Mouse (Mus musculus): ENCODE measurements around the gene Serinc1. TPM values are rescaled to one million over a fixed set of nuclear protein-coding genes. Genes with fewer than 3 reads are reported as not detected.
"Not testable (repeated sequence)": the region's sequence is repeated elsewhere in the genome, so short reads cannot be mapped to it uniquely, and the experiment has no call there.

Gene Serinc1
- polyA plus RNA-seq, 1 experiment from 2014 or later = 243 TPM

DNA sequence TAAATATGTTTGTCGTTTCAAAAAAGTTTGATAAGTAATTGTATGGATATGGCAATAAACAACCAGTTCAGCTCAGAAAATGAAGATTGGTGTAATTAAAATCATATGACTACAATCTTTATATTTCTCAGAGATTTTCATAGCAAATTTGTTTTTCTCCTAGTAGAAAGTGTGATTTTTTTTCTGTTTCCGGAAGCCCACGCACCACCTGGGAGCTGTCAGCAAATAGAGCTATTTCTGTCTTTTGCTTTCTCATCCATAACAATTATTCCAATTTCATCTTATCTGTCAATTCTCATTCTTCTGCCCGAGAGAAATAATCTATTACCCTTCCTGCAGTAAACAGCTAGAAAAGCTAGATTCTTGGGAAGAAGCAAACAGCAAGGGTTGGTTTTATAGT lies 17.3 kb upstream of the Serinc1 start:
- ATAC-seq (ENCODE audit: low FRiP score) = no peak
- 88% methylated on average over 4 of the region's 4 CpGs for WGBS
- H3K27ac ChIP-seq (ENCODE audit: low read depth, low read length) = no peak overlapping the region

GRCm38 (mm10) chr10:57543890-57544289 lies 11.6 kb upstream of the Serinc1 start:
- H3K4me1 ChIP-seq (replicated peaks; ENCODE audit: control insufficient read depth, insufficient read depth, low read length); ATAC-seq (ENCODE audit: low FRiP score); H3K36me3 ChIP-seq (ENCODE audit: control insufficient read depth, insufficient read depth, low read length); DNase-seq (ENCODE audit: low spot score); H3K4me2 ChIP-seq (replicated peaks; ENCODE audit: low read depth, low read length); H3K27me3 ChIP-seq (ENCODE audit: control insufficient read depth, insufficient read depth, low read length); H3K9me3 ChIP-seq (ENCODE audit: control insufficient read depth, low read length); H3K9ac ChIP-seq (ENCODE audit: low read depth, low read length); H3K4me3 ChIP-seq (ENCODE audit: low read depth, low read length); H3K27ac ChIP-seq (ENCODE audit: low read depth, low read length): not testable (repeated sequence)
- 83% methylated on average over 9 of the region's 9 CpGs for WGBS

More for the DNA sequence above, 17.3 kb upstream of the Serinc1 start:
- Histone ChIP-seq H3K36me3 (ENCODE audit: control insufficient read depth, insufficient read depth, low read length) (no peaks in the 10 kb centered on the region), H3K9me3 (ENCODE audit: control insufficient read depth, low read length) (no peaks in the 10 kb centered on the region), H3K27me3 (ENCODE audit: control insufficient read depth, insufficient read depth, low read length) (no peaks in the 10 kb centered on the region), H3K4me1 (replicated peaks; ENCODE audit: control insufficient read depth, insufficient read depth, low read length) (no peaks in the 10 kb centered on the region), H3K4me2 (replicated peaks; ENCODE audit: low read depth, low read length) (no peak overlapping the region), H3K9ac (ENCODE audit: low read depth, low read length) (no peak overlapping the region), H3K4me3 (ENCODE audit: low read depth, low read length) (no peak overlapping the region)
- DNase-seq (ENCODE audit: low spot score) = no peak

DNA sequence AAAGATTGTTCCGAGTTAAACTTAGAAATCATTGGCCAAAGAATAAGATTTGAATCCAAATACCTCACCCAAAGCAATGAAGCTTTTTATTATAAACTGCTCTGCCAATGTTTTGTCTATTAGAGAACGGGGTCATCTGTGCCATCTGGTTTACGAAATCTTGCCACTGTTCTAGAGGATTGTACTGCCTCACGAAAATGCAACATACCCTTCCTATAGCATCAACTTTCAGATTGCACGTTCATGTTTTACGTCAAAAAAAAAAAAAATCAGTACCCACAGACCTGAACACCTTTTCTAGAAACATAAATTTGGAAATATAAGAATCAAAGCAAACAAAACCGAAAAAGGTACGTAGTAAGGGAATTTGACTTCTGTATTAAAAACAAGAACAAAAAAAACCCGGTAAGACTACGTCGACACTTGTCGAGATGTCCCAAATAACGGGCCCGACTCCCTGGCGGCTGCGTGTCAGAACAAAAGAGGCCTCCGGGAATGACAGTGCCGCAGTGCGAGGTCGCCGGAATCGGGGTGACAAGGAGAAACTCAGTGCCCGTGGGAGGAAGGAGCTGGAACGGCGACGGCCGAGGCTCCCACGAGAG lies 613 bp downstream of the Serinc1 start:
- no peaks in the 10 kb centered on the region for H3K4me1 ChIP-seq (replicated peaks; ENCODE audit: control insufficient read depth, insufficient read depth, low read length)
- H3K4me3 ChIP-seq (ENCODE audit: low read depth, low read length) = peak overlapping the region; percentile 94
- peak overlapping the region; percentile 93 for H3K9ac ChIP-seq (ENCODE audit: low read depth, low read length)
- H3K27me3 ChIP-seq (ENCODE audit: control insufficient read depth, insufficient read depth, low read length) = no peaks in the 10 kb centered on the region
- H3K27ac ChIP-seq (ENCODE audit: low read depth, low read length) = peak overlapping the region; percentile 92
- ATAC-seq (ENCODE audit: low FRiP score) = no peak
- H3K4me2 ChIP-seq (replicated peaks; ENCODE audit: low read depth, low read length) = peak overlapping the region; percentile 36
- 4% methylated on average over 28 of the region's 28 CpGs for WGBS
- H3K36me3 ChIP-seq (ENCODE audit: control insufficient read depth, insufficient read depth, low read length) = no peaks in the 10 kb centered on the region
- DNase-seq (ENCODE audit: low spot score) = no peak
- H3K9me3 ChIP-seq (ENCODE audit: control insufficient read depth, low read length) = no peaks in the 10 kb centered on the region

DNA sequence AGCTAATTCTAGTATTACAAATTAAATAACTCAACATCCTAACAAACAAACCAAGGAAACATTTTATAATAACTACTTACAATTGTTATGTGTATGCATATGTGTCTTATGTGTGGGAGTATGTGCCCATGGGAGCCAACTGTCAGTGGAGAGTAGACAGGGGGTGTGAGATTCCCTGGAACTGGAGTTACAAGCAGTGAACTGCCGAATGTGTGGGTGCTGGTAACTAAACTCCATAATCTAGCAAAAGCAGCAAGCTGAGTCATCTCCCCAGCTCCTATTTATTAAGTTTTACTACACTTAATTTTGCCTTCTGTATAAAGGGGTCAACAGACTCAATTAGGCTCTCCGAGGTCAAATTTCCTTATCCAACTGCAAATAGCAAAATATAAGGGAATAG lies 1.3 kb downstream of the Serinc1 start:
- H3K27me3 ChIP-seq (ENCODE audit: control insufficient read depth, insufficient read depth, low read length) = no peaks in the 10 kb centered on the region
- H3K9me3 ChIP-seq (ENCODE audit: control insufficient read depth, low read length) = no peaks in the 10 kb centered on the region
- peak overlapping the region; percentile 36 for H3K4me2 ChIP-seq (replicated peaks; ENCODE audit: low read depth, low read length)
- ATAC-seq (ENCODE audit: low FRiP score) = no peak
- H3K4me1 ChIP-seq (replicated peaks; ENCODE audit: control insufficient read depth, insufficient read depth, low read length) = no peaks in the 10 kb centered on the region
- no peaks in the 10 kb centered on the region for H3K36me3 ChIP-seq (ENCODE audit: control insufficient read depth, insufficient read depth, low read length)
- H3K9ac ChIP-seq (ENCODE audit: low read depth, low read length) = no peak overlapping the region
- WGBS = 73% methylated on average over 2 of the region's 2 CpGs
- no peak overlapping the region for H3K27ac ChIP-seq (ENCODE audit: low read depth, low read length)
- no peak for DNase-seq (ENCODE audit: low spot score)
- H3K4me3 ChIP-seq (ENCODE audit: low read depth, low read length) = peak overlapping the region; percentile 94

DNA sequence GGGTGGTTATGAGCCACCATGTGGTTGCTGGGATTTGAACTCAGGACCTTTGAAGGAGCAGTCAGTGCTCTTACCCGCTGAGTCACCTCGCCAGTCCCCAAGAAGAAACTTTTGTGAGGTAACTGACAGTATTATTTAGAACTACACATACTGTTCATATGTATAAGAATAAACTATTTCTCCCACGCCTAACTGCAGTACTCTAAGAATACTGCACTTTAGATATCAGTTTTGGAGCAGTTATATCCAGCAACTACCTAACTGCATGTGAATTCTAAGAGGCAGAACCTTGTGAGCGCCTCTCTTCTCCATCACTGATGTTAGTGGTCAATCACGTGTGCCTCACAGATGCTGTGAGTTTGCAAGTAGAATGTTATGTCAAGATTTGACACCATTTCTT lies 5.9 kb downstream of the Serinc1 start:
- Histone ChIP-seq H3K4me1 (replicated peaks; ENCODE audit: control insufficient read depth, insufficient read depth, low read length) (no peaks in the 10 kb centered on the region), H3K4me3 (ENCODE audit: low read depth, low read length) (no peak overlapping the region), H3K4me2 (replicated peaks; ENCODE audit: low read depth, low read length) (no peak overlapping the region), H3K27ac (ENCODE audit: low read depth, low read length) (no peak overlapping the region), H3K9ac (ENCODE audit: low read depth, low read length) (no peak overlapping the region), H3K9me3 (ENCODE audit: control insufficient read depth, low read length) (no peaks in the 10 kb centered on the region), H3K36me3 (ENCODE audit: control insufficient read depth, insufficient read depth, low read length) (peaks cover 13% of the 10 kb centered on the region), H3K27me3 (ENCODE audit: control insufficient read depth, insufficient read depth, low read length) (no peaks in the 10 kb centered on the region)
- DNase-seq (ENCODE audit: low spot score) (no peak), ATAC-seq (ENCODE audit: low FRiP score) (no peak)
- WGBS = 95% methylated on average over 5 of the region's 5 CpGs

GRCm38 (mm10) chr10:57515278-57515677 lies 17.1 kb downstream of the Serinc1 start:
- ATAC-seq (ENCODE audit: low FRiP score) (no peak), DNase-seq (ENCODE audit: low spot score) (no peak)
- Histone ChIP-seq H3K4me3 (ENCODE audit: low read depth, low read length) (no peak overlapping the region), H3K9me3 (ENCODE audit: control insufficient read depth, low read length) (no peaks in the 10 kb centered on the region), H3K27me3 (ENCODE audit: control insufficient read depth, insufficient read depth, low read length) (no peaks in the 10 kb centered on the region), H3K9ac (ENCODE audit: low read depth, low read length) (no peak overlapping the region), H3K27ac (ENCODE audit: low read depth, low read length) (no peak overlapping the region), H3K4me1 (replicated peaks; ENCODE audit: control insufficient read depth, insufficient read depth, low read length) (no peaks in the 10 kb centered on the region), H3K36me3 (ENCODE audit: control insufficient read depth, insufficient read depth, low read length) (peaks cover 10% of the 10 kb centered on the region; the same call in 1 of the 2 replicates), H3K4me2 (replicated peaks; ENCODE audit: low read depth, low read length) (no peak overlapping the region)
- WGBS = 60% methylated on average over 1 of the region's 1 CpGs

DNA sequence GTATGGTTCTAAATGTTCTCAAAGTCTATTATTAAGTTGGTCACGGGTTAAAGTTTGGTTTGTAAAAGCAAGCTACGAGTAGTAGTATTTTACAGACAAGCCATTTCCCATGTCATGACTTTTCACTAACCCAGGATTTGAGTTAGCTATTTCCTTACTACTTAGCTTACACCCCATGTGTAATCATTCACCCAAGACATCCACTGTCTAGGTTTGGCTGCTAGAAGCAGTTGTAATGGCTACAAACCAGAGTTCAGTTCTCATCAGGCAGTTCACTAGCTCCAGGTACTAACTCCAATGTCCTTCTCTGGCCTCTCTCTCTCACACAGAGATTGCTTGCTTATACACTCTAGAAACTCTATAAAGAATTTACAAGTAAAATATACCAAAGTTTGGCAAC lies 17.7 kb downstream of the Serinc1 start:
- H3K27me3 ChIP-seq (ENCODE audit: control insufficient read depth, insufficient read depth, low read length) = no peaks in the 10 kb centered on the region
- no peak overlapping the region for H3K4me2 ChIP-seq (replicated peaks; ENCODE audit: low read depth, low read length)
- H3K4me3 ChIP-seq (ENCODE audit: low read depth, low read length) = no peak overlapping the region
- H3K27ac ChIP-seq (ENCODE audit: low read depth, low read length) = no peak overlapping the region
- H3K36me3 ChIP-seq (ENCODE audit: control insufficient read depth, insufficient read depth, low read length) = peaks cover 10% of the 10 kb centered on the region; the same call in 1 of the 2 replicates
- ATAC-seq (ENCODE audit: low FRiP score) (no peak), DNase-seq (ENCODE audit: low spot score) (no peak)
- WGBS = 95% methylated on average over 2 of the region's 2 CpGs
- no peak overlapping the region for H3K9ac ChIP-seq (ENCODE audit: low read depth, low read length)
- H3K4me1 ChIP-seq (replicated peaks; ENCODE audit: control insufficient read depth, insufficient read depth, low read length) = no peaks in the 10 kb centered on the region
- H3K9me3 ChIP-seq (ENCODE audit: control insufficient read depth, low read length) = no peaks in the 10 kb centered on the region

DNA sequence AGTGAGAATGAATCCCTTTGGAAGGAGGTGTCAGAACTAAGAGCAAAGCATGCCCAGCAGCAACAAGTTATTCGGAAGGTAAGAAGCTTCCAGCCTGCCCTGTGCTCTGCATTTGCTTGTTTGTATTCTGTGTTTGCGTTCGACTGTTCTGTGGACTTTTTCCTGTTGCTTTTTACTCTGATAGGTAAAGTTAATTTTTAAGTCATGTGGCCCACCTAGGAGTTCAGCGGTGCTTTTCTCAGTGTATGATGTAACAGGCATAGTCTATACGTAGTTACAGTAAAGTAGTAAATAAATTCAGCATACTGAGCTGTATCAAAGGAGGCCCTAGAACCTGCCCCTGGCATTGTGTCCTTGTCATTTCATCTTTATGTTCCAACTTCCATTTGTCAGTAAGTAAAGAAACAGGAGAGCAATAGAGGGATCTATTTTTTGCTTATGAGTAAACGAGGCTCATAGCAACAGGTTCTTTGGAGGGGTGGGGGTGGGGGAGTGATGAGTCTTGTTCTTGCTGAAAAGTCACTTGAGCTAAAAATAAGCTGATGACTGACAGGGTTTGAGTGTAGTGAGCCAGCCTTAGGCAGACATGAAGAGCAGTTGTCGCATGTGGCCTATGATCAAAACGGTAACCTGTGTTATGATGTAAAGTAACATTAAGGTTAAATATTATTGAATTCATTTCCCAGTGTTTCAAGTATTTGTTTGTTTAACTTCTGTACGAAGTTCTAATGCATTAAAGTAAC lies 32.7 kb downstream of the Serinc1 start:
- no peaks in the 10 kb centered on the region for H3K27me3 ChIP-seq (ENCODE audit: control insufficient read depth, insufficient read depth, low read length)
- WGBS = 90% methylated on average over 9 of the region's 9 CpGs
- H3K4me1 ChIP-seq (replicated peaks; ENCODE audit: control insufficient read depth, insufficient read depth, low read length) = no peaks in the 10 kb centered on the region
- H3K27ac ChIP-seq (ENCODE audit: low read depth, low read length) = no peak overlapping the region
- H3K9ac ChIP-seq (ENCODE audit: low read depth, low read length) = no peak overlapping the region
- no peak overlapping the region for H3K4me2 ChIP-seq (replicated peaks; ENCODE audit: low read depth, low read length)
- DNase-seq (ENCODE audit: low spot score) (no peak), ATAC-seq (ENCODE audit: low FRiP score) (no peak)
- H3K4me3 ChIP-seq (ENCODE audit: low read depth, low read length) = no peak overlapping the region
- H3K36me3 ChIP-seq (ENCODE audit: control insufficient read depth, insufficient read depth, low read length) = 0 out of 2 replicates have a peak, but pooled peaks cover 4% of the 10 kb centered on the region
- no peaks in the 10 kb centered on the region for H3K9me3 ChIP-seq (ENCODE audit: control insufficient read depth, low read length)

DNA sequence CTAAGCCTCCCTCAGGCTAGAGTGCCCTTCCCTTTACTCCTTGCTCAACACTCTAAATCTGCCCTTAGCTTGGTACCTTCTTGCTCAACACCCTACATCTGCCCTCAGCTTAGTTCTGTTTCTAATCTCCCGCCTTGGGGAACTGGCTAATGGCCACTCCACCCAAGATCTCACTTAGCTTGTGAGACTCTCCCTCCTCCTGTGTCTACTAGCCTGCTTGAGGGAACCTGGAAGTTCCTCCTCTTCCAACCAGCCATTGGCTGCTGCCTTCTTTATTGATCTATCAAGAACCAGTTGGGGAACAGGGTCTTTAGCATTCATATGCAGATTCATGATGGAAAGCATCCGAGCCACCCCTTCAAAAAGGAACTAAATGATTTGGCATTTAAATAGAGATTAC lies 40.3 kb downstream of the Serinc1 start:
- no peak for DNase-seq (ENCODE audit: low spot score)
- H3K4me3 ChIP-seq (ENCODE audit: low read depth, low read length) = no peak overlapping the region
- no peaks in the 10 kb centered on the region for H3K9me3 ChIP-seq (ENCODE audit: control insufficient read depth, low read length)
- no peak overlapping the region for H3K4me2 ChIP-seq (replicated peaks; ENCODE audit: low read depth, low read length)
- no peak overlapping the region for H3K9ac ChIP-seq (ENCODE audit: low read depth, low read length)
- no peak for ATAC-seq (ENCODE audit: low FRiP score)
- H3K4me1 ChIP-seq (replicated peaks; ENCODE audit: control insufficient read depth, insufficient read depth, low read length) = no peaks in the 10 kb centered on the region
- no peaks in the 10 kb centered on the region for H3K27me3 ChIP-seq (ENCODE audit: control insufficient read depth, insufficient read depth, low read length)
- 75% methylated on average over 2 of the region's 2 CpGs for WGBS
- no peaks in the 10 kb centered on the region for H3K36me3 ChIP-seq (ENCODE audit: control insufficient read depth, insufficient read depth, low read length)
- no peak overlapping the region for H3K27ac ChIP-seq (ENCODE audit: low read depth, low read length)
